Mouse (Mus musculus) fat pad, adult 2 months (tissue): ENCODE data around the gene Iqcd.

ENCODE experiments used
- DNase-seq: peaks from one replicate; pipeline ENCODE4 v3.0.0-alpha.2; 2011; ENCODE audit warnings: low read depth, low spot score; ENCODE audit errors: extremely low read depth

Iqcd gene

GRCm38 (mm10) chr5:120571056-120571740 is 17.6 kb upstream of the Iqcd start:
- no peak for DNase-seq

GRCm38 (mm10) chr5:120574469-120575063 is 14.2 kb upstream of the Iqcd start:
- DNase-seq: no peak

- DNase-seq: no peak
These were observed 12.0 kb upstream of the Iqcd start for GRCm38 (mm10) chr5:120576781-120577301.

GRCm38 (mm10) chr5:120577935-120578441 is 10.8 kb upstream of the Iqcd start:
- no peak for DNase-seq

GRCm38 (mm10) chr5:120578504-120579081 is 10.2 kb upstream of the Iqcd start:
- DNase-seq: no peak

- DNase-seq: no peak
These were observed 9.5 kb upstream of the Iqcd start for GRCm38 (mm10) chr5:120579211-120579897.

GRCm38 (mm10) chr5:120579898-120580626 is 8.8 kb upstream of the Iqcd start:
- no peak for DNase-seq

GRCm38 (mm10) chr5:120582002-120582401 is 6.8 kb upstream of the Iqcd start:
- no peak for DNase-seq

GRCm38 (mm10) chr5:120583511-120583910 is 5.3 kb upstream of the Iqcd start:
- DNase-seq: no peak

- DNase-seq: no peak
These were observed 3.8 kb upstream of the Iqcd start for GRCm38 (mm10) chr5:120584968-120585367.

GRCm38 (mm10) chr5:120586741-120587615 is 1.8 kb upstream of the Iqcd start:
- DNase-seq: no peak

GRCm38 (mm10) chr5:120587616-120587926 is 1.2 kb upstream of the Iqcd start:
- DNase-seq: no peak

- DNase-seq: no peak
These were observed 762 bp upstream of the Iqcd start for GRCm38 (mm10) chr5:120587940-120588568.

- DNase-seq: no peak
These were observed 1.7 kb downstream of the Iqcd start for GRCm38 (mm10) chr5:120590356-120591010.

GRCm38 (mm10) chr5:120592141-120592540 is 3.3 kb downstream of the Iqcd start:
- DNase-seq: no peak

- no peak for DNase-seq
These were observed 5.7 kb downstream of the Iqcd start for GRCm38 (mm10) chr5:120594485-120594884.

GRCm38 (mm10) chr5:120599625-120600024 is 10.8 kb downstream of the Iqcd start:
- no peak for DNase-seq

- DNase-seq: no peak
These were observed 12.3 kb downstream of the Iqcd start for GRCm38 (mm10) chr5:120600946-120601668.
